ENCODE assay signal across 8 mouse cellular contexts in the genomic region with DNA sequence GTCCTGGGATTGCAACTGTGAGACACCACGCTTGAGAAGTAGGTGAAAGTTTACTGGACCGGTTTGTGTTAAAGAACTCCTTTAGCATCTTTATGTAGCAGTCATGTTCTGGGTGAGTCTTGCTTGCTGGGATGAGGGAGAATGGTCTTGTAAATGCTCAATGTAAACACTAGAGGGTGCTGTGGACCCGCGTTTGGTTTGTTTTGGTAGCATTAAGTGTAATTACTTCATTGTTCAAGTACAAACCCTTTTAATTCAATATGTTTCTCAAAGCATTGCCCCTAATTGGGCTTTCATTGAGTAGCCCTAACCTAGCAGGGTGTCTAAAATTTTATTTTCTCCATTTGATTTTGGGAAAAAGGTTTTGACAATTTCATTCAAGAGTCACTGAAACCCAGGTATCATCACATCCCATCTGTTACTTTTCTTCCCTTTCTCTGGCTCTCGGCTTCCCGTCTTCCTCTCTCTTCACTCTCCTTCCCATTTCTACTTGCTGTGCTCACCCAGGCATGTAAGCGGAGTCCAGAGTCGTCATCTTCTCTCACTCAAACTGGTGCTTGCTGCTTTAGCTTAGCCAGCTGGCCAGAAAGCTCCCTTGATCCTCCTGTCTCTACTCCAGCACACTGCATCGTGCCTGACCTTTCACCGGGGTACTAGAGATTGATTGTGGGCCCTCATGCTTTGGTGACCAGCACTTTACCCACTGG. TPM values are rescaled to one million over a fixed set of nuclear protein-coding genes. Genes with fewer than 3 reads are reported as not detected.
DNase-seq lines count a peak whose midpoint lies in the region; ATAC-seq and TF ChIP-seq lines count a peak whose summit lies in the region.

No protein-coding gene starts in this region.

- H3K9me3 ChIP-seq in heart, embryonic 12.5 days (replicated peaks): no peaks in the 10 kb centered on the region
- H3K9me3 ChIP-seq in G1E (replicated peaks): no peaks in the 10 kb centered on the region
- H3K9me3 ChIP-seq in lung, embryonic 14.5 days (ENCODE audit: low read depth, low read length): no peaks in the 10 kb centered on the region

- H3K9ac ChIP-seq in heart, embryonic 12.5 days: no peak overlapping the region
- no peak overlapping the region for H3K9ac ChIP-seq in lung, embryonic 14.5 days

- DNase-seq in heart, postnatal 10 days: peak; percentile 49 to 66
- DNase-seq in 3T3-L1 (ENCODE audit: low read depth, low spot score) (peak; percentile 73), G1E (ENCODE audit: low spot score) (peak; percentile 36)
- peak; percentile 82 for DNase-seq in lung, embryonic 14.5 days
- DNase-seq in thymus, postnatal 4 days: peak; percentile 62
- DNase-seq in layer of hippocampus, adult 11-12 months (ENCODE audit: low spot score): no peak

- H3K4me2 ChIP-seq in heart, embryonic 12.5 days: no peak overlapping the region
- H3K4me2 ChIP-seq in lung, embryonic 14.5 days: no peak overlapping the region

- intact Hi-C loops in heart, postnatal 10 days (cut with DNase I): loop anchor here (5.0 kb wide), 1 partner anchor 791 kb away; no protein-coding TSS in a partner anchor

- H3K4me3 ChIP-seq in heart, embryonic 12.5 days: no peak overlapping the region
- no peak overlapping the region for H3K4me3 ChIP-seq in G1E (ENCODE audit: low read depth, low read length)
- no peak overlapping the region for H3K4me3 ChIP-seq in cortical plate, adult 2 months (ENCODE audit: insufficient read depth, low read length)
- H3K4me3 ChIP-seq in lung, embryonic 14.5 days (ENCODE audit: low read depth, low read length): no peak overlapping the region

- no peaks in the 10 kb centered on the region for H3K27me3 ChIP-seq in heart, embryonic 12.5 days (replicated peaks)
- H3K27me3 ChIP-seq in G1E (ENCODE audit: insufficient read depth, low read length): peaks cover 13% of the 10 kb centered on the region; the same call in 1 of the 2 replicates
- H3K27me3 ChIP-seq in lung, embryonic 14.5 days (ENCODE audit: insufficient read depth, low read length): no peaks in the 10 kb centered on the region

- no peak overlapping the region for H3K27ac ChIP-seq in heart, embryonic 12.5 days (ENCODE audit: poor library complexity, severe bottlenecking)
- H3K27ac ChIP-seq in cortical plate, adult 2 months (ENCODE audit: insufficient read depth, low read length): no peak overlapping the region
- H3K27ac ChIP-seq in lung, embryonic 14.5 days (ENCODE audit: low read depth): no peak overlapping the region

- no peak for TF ChIP-seq POLR2A in cortical plate, adult 2 months (IDR thresholded peaks at IDR 0.05; ENCODE audit: extremely low read depth, insufficient read depth, low read length)

- H3K4me1 ChIP-seq in heart, embryonic 12.5 days (replicated peaks): peaks cover 19% of the 10 kb centered on the region
- H3K4me1 ChIP-seq in G1E (ENCODE audit: insufficient read depth, low read depth, low read length): peaks cover 42% of the 10 kb centered on the region
- H3K4me1 ChIP-seq in cortical plate, adult 2 months (ENCODE audit: control insufficient read depth, insufficient read depth, low read length): no peaks in the 10 kb centered on the region
- H3K4me1 ChIP-seq in lung, embryonic 14.5 days (ENCODE audit: insufficient read depth): no peaks in the 10 kb centered on the region

- ATAC-seq in heart, embryonic 12.5 days (ENCODE audit: insufficient number of reproducible peaks, low FRiP score): no peak
- ATAC-seq in G1E (ENCODE audit: extremely low read depth, insufficient number of reproducible peaks, low FRiP score, poor library complexity, severe bottlenecking): no peak
- no peak for ATAC-seq in lung, embryonic 14.5 days (ENCODE audit: insufficient read depth)

- peak; percentile 68 for TF ChIP-seq CTCF in G1E (IDR thresholded peaks at IDR 0.05; ENCODE audit: low read depth, low read length)
- TF ChIP-seq CTCF in cortical plate, adult 2 months (IDR thresholded peaks at IDR 0.05; ENCODE audit: extremely low read depth, insufficient read depth, low read length): peak; percentile 66
- TF ChIP-seq CTCF in lung, embryonic 14.5 days (IDR thresholded peaks at IDR 0.05; ENCODE audit: low read depth): peak; percentile 83

- 29% methylated on average over 10 of the region's 10 CpGs for WGBS in heart, embryonic 12.5 days
- WGBS in lung, embryonic 14.5 days: 34% methylated on average over 10 of the region's 10 CpGs

- H3K36me3 ChIP-seq in heart, embryonic 12.5 days: no peaks in the 10 kb centered on the region
- no peaks in the 10 kb centered on the region for H3K36me3 ChIP-seq in G1E (replicated peaks)
- H3K36me3 ChIP-seq in lung, embryonic 14.5 days (ENCODE audit: insufficient read depth): no peaks in the 10 kb centered on the region

RNA-seq across cellular contexts. Expression of gene Gadd45g, which starts 15.6 kb away (rescaled TPM):
- 10 to 100 TPM; 27.8 to 37.9 TPM for total RNA-seq in heart, postnatal 10 days (2021)
- 58.9 and 64.4 TPM in 2 replicates for polyA plus RNA-seq in heart, embryonic 12.5 days (2016; fragmentation: Nextera tagmentation; extraction: Ambion mirVana)
- 6.6 and 8.1 TPM in 2 replicates for total RNA-seq in G1E (2014; fragmentation: Nextera tagmentation)
- 28.7 and 32.6 TPM in 2 replicates for total RNA-seq in G1E (2017)
- polyA plus RNA-seq in G1E (2012): 13.2 and 13.6 TPM in 2 replicates
- 38.0 and 41.9 TPM in 2 replicates for polyA plus RNA-seq in cortical plate, adult 2 months (2012; rRNA removed)
- 26.1 and 27.2 TPM in 2 replicates for polyA plus RNA-seq in lung, embryonic 14.5 days (2014; fragmentation: Nextera tagmentation; extraction: Ambion mirVana)

RNA-seq across cellular contexts. Expression of gene Sema4d, which starts 37.4 kb away (rescaled TPM):
- 10 to 100 TPM; 69.1 to 79.5 TPM for total RNA-seq in heart, postnatal 10 days (2021)
- 17.3 and 17.4 TPM in 2 replicates for polyA plus RNA-seq in heart, embryonic 12.5 days (2016; fragmentation: Nextera tagmentation; extraction: Ambion mirVana)
- total RNA-seq in G1E (2014; fragmentation: Nextera tagmentation) (62.1 and 66.9 TPM in 2 replicates), G1E (2017) (15.6 and 17.3 TPM in 2 replicates)
- 58.6 and 64.7 TPM in 2 replicates for polyA plus RNA-seq in G1E (2012)
- polyA plus RNA-seq in cortical plate, adult 2 months (2012; rRNA removed): 88.7 and 99.9 TPM in 2 replicates
- polyA plus RNA-seq in lung, embryonic 14.5 days (2014; fragmentation: Nextera tagmentation; extraction: Ambion mirVana): 12.0 and 12.3 TPM in 2 replicates
